Mouse (Mus musculus) C2C12 (cell line): ENCODE results near the gene Akap4. TPM values are rescaled to one million over a fixed set of nuclear protein-coding genes. Genes with fewer than 3 reads are reported as not detected.

Source experiments
- H3K27me3 ChIP-seq: one replicate; pipeline ENCODE4 v1.6.1; 2011; ENCODE audit not compliant: control insufficient read depth, insufficient read depth, insufficient read length
- H3K36me3 ChIP-seq: one replicate; pipeline ENCODE4 v1.6.1; 2011; ENCODE audit not compliant: control insufficient read depth, insufficient read depth
- H3K4me3 ChIP-seq: one replicate; pipeline ENCODE4 v1.5.1; 2011; ENCODE audit warnings: mild to moderate bottlenecking, control low read depth; ENCODE audit not compliant: poor library complexity, insufficient read depth, severe bottlenecking
- H3K79me2 ChIP-seq: one replicate; pipeline ENCODE4 v1.6.1; 2011; ENCODE audit not compliant: control insufficient read depth, insufficient read depth
- H3K79me3 ChIP-seq: one replicate; pipeline ENCODE4 v1.6.1; 2011; ENCODE audit warnings: low read depth, control low read depth
- H3ac ChIP-seq: one replicate; pipeline ENCODE3; 2011; ENCODE audit warnings: low read depth; ENCODE audit not compliant: control insufficient read depth, insufficient read length
- CEBPB ChIP-seq: IDR thresholded peaks from one replicate; pipeline ENCODE4 v1.6.1; 2011; ENCODE audit warnings: low read depth, mild to moderate bottlenecking, control low read depth, moderate library complexity
- CTCF ChIP-seq: IDR thresholded peaks from one replicate; pipeline ENCODE4 v1.5.1; 2011; ENCODE audit not compliant: control insufficient read depth, insufficient read depth, insufficient read length
- FOSL1 ChIP-seq: IDR thresholded peaks from one replicate; pipeline ENCODE4 v1.8.0; 2011; ENCODE audit warnings: mild to moderate bottlenecking, low read length; ENCODE audit not compliant: poor library complexity, insufficient read depth, severe bottlenecking
- MAX ChIP-seq: IDR thresholded peaks from one replicate; pipeline ENCODE4 v1.6.1; 2011; ENCODE audit warnings: mild to moderate bottlenecking, control low read depth
- MYOD1 ChIP-seq: IDR thresholded peaks from one replicate; pipeline ENCODE4 v1.6.1; 2011; ENCODE audit warnings: low read depth; ENCODE audit not compliant: control insufficient read depth, insufficient read length
- MYOG ChIP-seq: IDR thresholded peaks from one replicate; pipeline ENCODE4 v1.6.1; 2011; ENCODE audit not compliant: control insufficient read depth, insufficient read length; ENCODE audit errors: extremely low read depth
- USF1 ChIP-seq: IDR thresholded peaks from one replicate; pipeline ENCODE4 v1.6.1; 2011; ENCODE audit warnings: low read depth, mild to moderate bottlenecking, control low read depth, moderate library complexity
- long read RNA-seq, 2 experiments: library from polyadenylated mRNA; unstranded; transcript quantifications; one replicate each; pipeline ENCODE4 v2.0.0; 2019 to 2020
- polyA plus RNA-seq: library from polyadenylated mRNA; unstranded; fragments of >200 nt; fragmentation: generic; extraction: Trizol; gene quantifications from one replicate; pipeline ENCODE4 v1.2.1, GENCODE M21; 2012; ENCODE audit warnings: missing spikeins

Gene Akap4
- not detected for polyA plus RNA-seq
- long read RNA-seq, experiment 1: 0 reads
- long read RNA-seq, experiment 2: 0 reads

DNA sequence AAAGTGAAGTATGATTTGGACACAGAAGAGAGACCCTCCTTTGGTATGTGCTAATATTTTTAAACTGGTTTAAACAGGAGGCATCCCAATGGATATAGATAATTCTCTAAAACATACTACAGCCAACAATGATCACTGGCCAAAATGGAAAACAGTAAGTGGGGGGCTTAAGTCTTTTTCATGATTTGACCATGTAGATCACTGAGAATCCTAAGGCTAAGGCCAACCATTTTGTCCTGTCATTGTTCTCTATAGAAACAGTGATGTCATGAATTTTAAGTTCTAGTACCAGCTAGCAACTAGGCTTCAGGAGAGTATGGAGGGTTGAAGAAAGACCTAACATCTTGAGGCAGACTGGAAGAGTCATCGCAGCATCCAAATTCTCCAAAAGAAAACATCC lies at the start of gene Akap4:
TSS of gene Akap4 (plus strand) at position 301 of the 400 bp plus-strand sequence.
- TF ChIP-seq CTCF: no peak
- no peak for TF ChIP-seq USF1
- no peak for TF ChIP-seq CEBPB
- TF ChIP-seq MYOG: no peak
- no peak for TF ChIP-seq MAX
- no peak for TF ChIP-seq MYOD1
- no peaks in the 10 kb centered on the region for H3K79me3 ChIP-seq
- H3ac ChIP-seq: no peak within 1 kb of the TSS
- H3K27me3 ChIP-seq: no peaks in the 10 kb centered on the region
- no peaks in the 10 kb centered on the region for H3K79me2 ChIP-seq
- H3K4me3 ChIP-seq: no peak within 1 kb of the TSS
- H3K36me3 ChIP-seq: no peaks in the 10 kb centered on the region

DNA sequence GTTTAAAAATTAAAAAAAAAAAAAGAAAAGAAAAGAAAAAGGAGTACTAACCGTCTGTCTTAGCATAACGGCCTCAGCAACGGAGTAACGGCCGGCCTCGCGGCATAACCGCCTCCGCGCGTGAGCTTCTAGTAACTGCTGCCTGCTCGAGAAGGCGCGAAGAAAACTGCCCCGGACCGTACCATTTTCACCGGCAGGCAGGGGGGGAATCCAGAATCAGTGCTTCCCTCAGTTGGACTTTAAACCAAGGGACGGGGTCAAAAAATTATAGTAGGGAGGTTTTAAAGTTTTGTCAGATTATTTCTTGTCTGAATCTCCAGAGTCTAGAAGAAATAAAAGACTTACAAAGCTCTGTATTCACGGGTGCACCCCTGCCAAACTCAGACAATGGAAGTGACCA lies 25.8 kb upstream of the Akap4 start, which contains the start of gene Ccnb3:
TSS of gene Ccnb3 (minus strand) at position 101 of the 400 bp plus-strand sequence.
- Histone ChIP-seq H3K79me3 (no peaks in the 10 kb centered on the region), H3K79me2 (no peaks in the 10 kb centered on the region), H3ac (no peak within 1 kb of the TSS), H3K36me3 (no peaks in the 10 kb centered on the region), H3K4me3 (no peak within 1 kb of the TSS), H3K27me3 (no peaks in the 10 kb centered on the region)
- no peak for TF ChIP-seq CTCF
- no peak for TF ChIP-seq USF1
- no peak for TF ChIP-seq MYOG
- no peak for TF ChIP-seq FOSL1
- no peak for TF ChIP-seq CEBPB
- TF ChIP-seq MYOD1: no peak
- no peak for TF ChIP-seq MAX

DNA sequence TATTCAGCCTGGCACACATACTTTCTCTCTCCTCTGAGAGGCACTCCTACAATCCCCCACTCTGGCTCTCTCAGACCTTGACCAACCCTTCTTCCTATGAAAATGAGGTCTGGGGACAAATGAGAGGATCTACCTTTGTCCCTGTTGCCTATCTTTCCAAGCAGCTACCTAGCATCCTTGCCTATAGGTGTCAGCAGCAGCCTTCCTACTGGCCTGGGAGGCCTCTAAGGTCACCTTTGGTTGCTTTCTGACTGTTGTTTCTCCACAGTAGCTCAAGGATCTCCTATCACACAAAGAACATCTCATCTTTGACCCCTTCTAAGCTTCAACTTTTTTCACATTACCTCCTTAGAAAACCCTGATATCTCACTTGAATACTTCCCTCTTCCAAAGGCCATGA lies 10.3 kb upstream of the Akap4 start:
- Histone ChIP-seq H3ac (no peak overlapping the region), H3K4me3 (no peak overlapping the region), H3K79me2 (no peaks in the 10 kb centered on the region), H3K27me3 (no peaks in the 10 kb centered on the region), H3K79me3 (no peaks in the 10 kb centered on the region), H3K36me3 (no peaks in the 10 kb centered on the region)
- TF ChIP-seq USF1: no peak
- TF ChIP-seq CTCF: no peak
- TF ChIP-seq MAX: no peak
- no peak for TF ChIP-seq FOSL1
- no peak for TF ChIP-seq CEBPB
- no peak for TF ChIP-seq MYOG
- TF ChIP-seq MYOD1: no peak

DNA sequence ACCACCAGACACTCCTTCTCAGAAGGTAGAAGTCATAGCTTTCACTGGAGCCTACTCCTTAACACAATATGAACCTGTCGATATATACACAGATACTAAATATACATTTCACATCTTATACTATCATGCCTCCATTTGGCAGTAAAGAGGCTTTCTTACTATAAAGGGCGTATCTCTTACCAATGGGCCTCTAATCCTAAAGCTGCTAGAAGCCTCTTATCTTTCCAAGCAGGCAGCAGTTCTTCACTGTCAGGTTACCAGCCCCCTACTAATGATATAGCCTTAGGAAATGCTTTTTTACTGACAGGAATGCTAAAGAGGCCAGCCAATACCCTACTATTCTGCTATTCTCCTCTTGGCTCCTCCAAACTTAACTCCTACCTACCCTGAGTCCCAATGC lies 9.7 kb upstream of the Akap4 start:
- no peaks in the 10 kb centered on the region for H3K36me3 ChIP-seq
- TF ChIP-seq MYOD1 (no peak), MYOG (no peak), CTCF (no peak), CEBPB (no peak), USF1 (no peak), FOSL1 (no peak), MAX (no peak)
- no peaks in the 10 kb centered on the region for H3K27me3 ChIP-seq
- H3ac ChIP-seq: no peak overlapping the region
- H3K4me3 ChIP-seq: no peak overlapping the region
- H3K79me2 ChIP-seq: no peaks in the 10 kb centered on the region
- H3K79me3 ChIP-seq: no peaks in the 10 kb centered on the region

DNA sequence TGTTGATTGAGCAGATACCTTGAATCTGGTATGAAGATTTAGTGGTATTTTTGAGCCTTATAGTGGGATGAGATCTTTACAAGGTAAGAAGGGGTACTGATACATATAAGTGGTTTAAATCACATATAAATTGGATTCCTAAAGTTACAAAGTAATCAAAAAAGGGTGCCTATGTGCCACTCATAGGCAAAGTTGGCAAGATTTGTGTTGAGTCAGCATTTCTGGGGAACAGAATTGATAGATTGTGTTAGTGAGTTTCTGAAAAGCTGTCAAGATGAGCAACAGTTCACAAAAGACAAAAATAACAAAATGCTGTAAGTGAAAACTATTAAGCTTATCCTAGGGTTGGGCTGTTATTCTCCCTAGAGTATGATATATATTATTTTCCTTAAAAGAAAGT lies 3.2 kb upstream of the Akap4 start:
- no peaks in the 10 kb centered on the region for H3K36me3 ChIP-seq
- no peak overlapping the region for H3ac ChIP-seq
- H3K79me2 ChIP-seq: no peaks in the 10 kb centered on the region
- H3K79me3 ChIP-seq: no peaks in the 10 kb centered on the region
- no peak overlapping the region for H3K4me3 ChIP-seq
- no peak for TF ChIP-seq USF1
- no peak for TF ChIP-seq MYOG
- TF ChIP-seq FOSL1: no peak
- no peak for TF ChIP-seq MYOD1
- no peak for TF ChIP-seq MAX
- TF ChIP-seq CEBPB: no peak
- TF ChIP-seq CTCF: no peak
- no peaks in the 10 kb centered on the region for H3K27me3 ChIP-seq

DNA sequence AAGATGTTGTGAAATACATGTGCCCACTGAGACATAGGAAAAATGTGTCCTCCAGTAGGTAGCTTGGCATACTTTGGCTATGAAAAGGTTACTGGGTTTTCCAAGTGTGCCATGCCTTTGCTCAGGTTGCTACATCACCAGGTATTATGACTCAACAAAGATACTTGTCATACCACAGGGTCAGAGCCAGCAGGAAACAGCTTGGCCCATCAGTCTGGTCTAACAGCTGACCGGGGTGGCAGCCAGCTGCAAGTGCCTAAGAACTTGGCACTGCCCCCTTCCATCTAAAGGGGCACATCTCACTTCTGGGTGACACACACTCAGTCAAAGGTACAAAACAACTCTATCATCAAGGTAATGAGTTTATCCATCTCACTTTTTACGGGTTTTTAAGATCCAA lies 683 bp downstream of the Akap4 start:
- Histone ChIP-seq H3ac (no peak overlapping the region), H3K79me2 (no peaks in the 10 kb centered on the region), H3K79me3 (no peaks in the 10 kb centered on the region), H3K27me3 (no peaks in the 10 kb centered on the region), H3K4me3 (no peak overlapping the region), H3K36me3 (no peaks in the 10 kb centered on the region)
- TF ChIP-seq MAX (no peak), MYOG (no peak)
